Mouse (Mus musculus): ENCODE results near the gene Tmem232. TPM values are rescaled to one million over a fixed set of nuclear protein-coding genes. Genes with fewer than 3 reads are reported as not detected.

Gene Tmem232
- polyA plus RNA-seq, 1 experiment from 2014 or later = 0.09 TPM

- no peaks in the 10 kb centered on the region for H3K4me1 ChIP-seq
- ATAC-seq (ENCODE audit: extremely low read depth, insufficient number of reproducible peaks, low FRiP score, low TSS enrichment) = no peak
- 0 out of 2 replicates have a peak, but pooled peaks cover 5% of the 10 kb centered on the region for H3K9me3 ChIP-seq
- no peak overlapping the region for H3K4me2 ChIP-seq
- H3K27me3 ChIP-seq (replicated peaks) = no peaks in the 10 kb centered on the region
- H3K27ac ChIP-seq (replicated peaks) = no peak overlapping the region
- no peak overlapping the region for H3K4me3 ChIP-seq
- H3K36me3 ChIP-seq = no peaks in the 10 kb centered on the region
- H3K9ac ChIP-seq = no peak overlapping the region
- WGBS = 66% methylated on average over 3 of the region's 3 CpGs
Observed at GRCm38 (mm10) chr17:65365535-65366254, 174.9 kb downstream of the Tmem232 start.

- H3K4me2 ChIP-seq = no peak overlapping the region
- H3K27me3 ChIP-seq (replicated peaks) = no peaks in the 10 kb centered on the region
- ATAC-seq (ENCODE audit: extremely low read depth, insufficient number of reproducible peaks, low FRiP score, low TSS enrichment) = no peak
- no peak overlapping the region for H3K27ac ChIP-seq (replicated peaks)
- 77% methylated on average over 8 of the region's 8 CpGs for WGBS
- no peak overlapping the region for H3K4me3 ChIP-seq
- peaks cover 6% of the 10 kb centered on the region; the same call in 1 of the 2 replicates for H3K9me3 ChIP-seq
- H3K36me3 ChIP-seq = no peaks in the 10 kb centered on the region
- no peak overlapping the region for H3K9ac ChIP-seq
- no peaks in the 10 kb centered on the region for H3K4me1 ChIP-seq
Observed at GRCm38 (mm10) chr17:65351836-65352235, 188.7 kb downstream of the Tmem232 start.

- H3K4me2 ChIP-seq = no peak overlapping the region
- no peaks in the 10 kb centered on the region for H3K27me3 ChIP-seq (replicated peaks)
- no peaks in the 10 kb centered on the region for H3K9me3 ChIP-seq
- WGBS = 58% methylated on average over 4 of the region's 4 CpGs
- H3K9ac ChIP-seq = no peak overlapping the region
- H3K4me3 ChIP-seq = no peak overlapping the region
- no peaks in the 10 kb centered on the region for H3K4me1 ChIP-seq
- ATAC-seq (ENCODE audit: extremely low read depth, insufficient number of reproducible peaks, low FRiP score, low TSS enrichment) = no peak
- no peaks in the 10 kb centered on the region for H3K36me3 ChIP-seq
- H3K27ac ChIP-seq (replicated peaks) = no peak overlapping the region
Observed at GRCm38 (mm10) chr17:65340016-65340415, 200.6 kb downstream of the Tmem232 start.

GRCm38 (mm10) chr17:65330759-65331158 lies 209.8 kb downstream of the Tmem232 start:
- Histone ChIP-seq H3K9ac (no peak overlapping the region), H3K4me1 (no peaks in the 10 kb centered on the region), H3K27ac (replicated peaks) (no peak overlapping the region), H3K4me3 (no peak overlapping the region), H3K27me3 (replicated peaks) (no peaks in the 10 kb centered on the region), H3K4me2 (no peak overlapping the region), H3K9me3 (no peaks in the 10 kb centered on the region), H3K36me3 (no peaks in the 10 kb centered on the region)
- 74% methylated on average over 8 of the region's 8 CpGs for WGBS
- ATAC-seq (ENCODE audit: extremely low read depth, insufficient number of reproducible peaks, low FRiP score, low TSS enrichment) = no peak

GRCm38 (mm10) chr17:65325249-65325648 lies 215.3 kb downstream of the Tmem232 start:
- no peaks in the 10 kb centered on the region for H3K9me3 ChIP-seq
- no peak for ATAC-seq (ENCODE audit: extremely low read depth, insufficient number of reproducible peaks, low FRiP score, low TSS enrichment)
- no peak overlapping the region for H3K9ac ChIP-seq
- 20% methylated on average over 2 of the region's 2 CpGs for WGBS
- no peaks in the 10 kb centered on the region for H3K4me1 ChIP-seq
- H3K27me3 ChIP-seq (replicated peaks) = no peaks in the 10 kb centered on the region
- no peak overlapping the region for H3K27ac ChIP-seq (replicated peaks)
- H3K4me3 ChIP-seq = no peak overlapping the region
- H3K4me2 ChIP-seq = no peak overlapping the region
- no peaks in the 10 kb centered on the region for H3K36me3 ChIP-seq

- H3K9ac ChIP-seq = no peak overlapping the region
Observed at GRCm38 (mm10) chr17:65320623-65321022, 220.0 kb downstream of the Tmem232 start.

GRCm38 (mm10) chr17:65299946-65300345 lies 240.6 kb downstream of the Tmem232 start:
- H3K27me3 ChIP-seq (replicated peaks) = no peaks in the 10 kb centered on the region
- H3K9me3 ChIP-seq = no peaks in the 10 kb centered on the region
- H3K4me2 ChIP-seq = no peak overlapping the region
- no peak overlapping the region for H3K27ac ChIP-seq (replicated peaks)
- no peaks in the 10 kb centered on the region for H3K36me3 ChIP-seq
- no peak for ATAC-seq (ENCODE audit: extremely low read depth, insufficient number of reproducible peaks, low FRiP score, low TSS enrichment)
- H3K9ac ChIP-seq = no peak overlapping the region
- no peak overlapping the region for H3K4me3 ChIP-seq
- H3K4me1 ChIP-seq = peaks cover 10% of the 10 kb centered on the region

More at GRCm38 (mm10) chr17:65320623-65321022, 220.0 kb downstream of the Tmem232 start:
- Histone ChIP-seq H3K27me3 (replicated peaks) (no peaks in the 10 kb centered on the region), H3K9me3 (no peaks in the 10 kb centered on the region), H3K36me3 (no peaks in the 10 kb centered on the region), H3K4me3 (no peak overlapping the region), H3K4me1 (no peaks in the 10 kb centered on the region), H3K27ac (replicated peaks) (no peak overlapping the region), H3K4me2 (no peak overlapping the region)
- WGBS = 76% methylated on average over 6 of the region's 6 CpGs
- no peak for ATAC-seq (ENCODE audit: extremely low read depth, insufficient number of reproducible peaks, low FRiP score, low TSS enrichment)

GRCm38 (mm10) chr17:65297831-65298230 lies 242.8 kb downstream of the Tmem232 start:
- no peaks in the 10 kb centered on the region for H3K27me3 ChIP-seq (replicated peaks)
- H3K4me1 ChIP-seq = peaks cover 10% of the 10 kb centered on the region
- H3K9me3 ChIP-seq = no peaks in the 10 kb centered on the region
- no peaks in the 10 kb centered on the region for H3K36me3 ChIP-seq
- H3K27ac ChIP-seq (replicated peaks) = peak overlapping the region; percentile 48; the same call in 1 of the 2 replicates
- no peak for ATAC-seq (ENCODE audit: extremely low read depth, insufficient number of reproducible peaks, low FRiP score, low TSS enrichment)
- 61% methylated on average over 5 of the region's 5 CpGs for WGBS
- H3K4me3 ChIP-seq = no peak overlapping the region
- no peak overlapping the region for H3K9ac ChIP-seq
- H3K4me2 ChIP-seq = peak overlapping the region; percentile 9; the same call in 1 of the 2 replicates

- Histone ChIP-seq H3K9me3 (no peaks in the 10 kb centered on the region), H3K4me3 (no peak overlapping the region), H3K27me3 (replicated peaks) (no peaks in the 10 kb centered on the region), H3K4me2 (no peak overlapping the region), H3K27ac (replicated peaks) (no peak overlapping the region), H3K4me1 (no peaks in the 10 kb centered on the region), H3K36me3 (no peaks in the 10 kb centered on the region), H3K9ac (no peak overlapping the region)
- ATAC-seq (ENCODE audit: extremely low read depth, insufficient number of reproducible peaks, low FRiP score, low TSS enrichment) = no peak
- WGBS = 53% methylated on average over 2 of the region's 2 CpGs
Observed at GRCm38 (mm10) chr17:65252160-65252559, 288.4 kb downstream of the Tmem232 start.

GRCm38 (mm10) chr17:65250261-65250660 lies 290.3 kb downstream of the Tmem232 start:
- Histone ChIP-seq H3K4me3 (no peak overlapping the region), H3K9ac (no peak overlapping the region), H3K27ac (replicated peaks) (no peak overlapping the region), H3K9me3 (no peaks in the 10 kb centered on the region), H3K4me2 (no peak overlapping the region), H3K4me1 (no peaks in the 10 kb centered on the region), H3K27me3 (replicated peaks) (no peaks in the 10 kb centered on the region), H3K36me3 (no peaks in the 10 kb centered on the region)
- WGBS = 85% methylated on average over 8 of the region's 8 CpGs
- no peak for ATAC-seq (ENCODE audit: extremely low read depth, insufficient number of reproducible peaks, low FRiP score, low TSS enrichment)

- H3K4me1 ChIP-seq = no peaks in the 10 kb centered on the region
- no peak overlapping the region for H3K4me2 ChIP-seq
- no peak overlapping the region for H3K27ac ChIP-seq (replicated peaks)
- no peaks in the 10 kb centered on the region for H3K27me3 ChIP-seq (replicated peaks)
- H3K36me3 ChIP-seq = no peaks in the 10 kb centered on the region
- no peaks in the 10 kb centered on the region for H3K9me3 ChIP-seq
- WGBS = 80% methylated on average over 5 of the region's 5 CpGs
- H3K9ac ChIP-seq = no peak overlapping the region
- ATAC-seq (ENCODE audit: extremely low read depth, insufficient number of reproducible peaks, low FRiP score, low TSS enrichment) = no peak
- H3K4me3 ChIP-seq = no peak overlapping the region
Observed at GRCm38 (mm10) chr17:65243716-65244115, 296.9 kb downstream of the Tmem232 start.

GRCm38 (mm10) chr17:65225347-65225916 lies 315.1 kb downstream of the Tmem232 start:
- H3K27me3 ChIP-seq (replicated peaks) = no peaks in the 10 kb centered on the region
- no peaks in the 10 kb centered on the region for H3K36me3 ChIP-seq
- no peak overlapping the region for H3K4me2 ChIP-seq
- ATAC-seq (ENCODE audit: extremely low read depth, insufficient number of reproducible peaks, low FRiP score, low TSS enrichment) = no peak
- 0 out of 2 replicates have a peak, but pooled peaks cover 2% of the 10 kb centered on the region for H3K4me1 ChIP-seq
- H3K4me3 ChIP-seq = no peak overlapping the region
- H3K9ac ChIP-seq = no peak overlapping the region
- no peaks in the 10 kb centered on the region for H3K9me3 ChIP-seq
- H3K27ac ChIP-seq (replicated peaks) = no peak overlapping the region
- WGBS = 71% methylated on average over 6 of the region's 6 CpGs

All from heart, embryonic 13.5 days (tissue).